8 mouse cellular contexts compared by ENCODE assay signal in genomic region chr14:79394564-79394963, GRCm38 (mm10). TPM values are rescaled to one million over a fixed set of nuclear protein-coding genes. Genes with fewer than 3 reads are reported as not detected.
DNase-seq lines count a peak whose midpoint lies in the region; ATAC-seq and TF ChIP-seq lines count a peak whose summit lies in the region.

No protein-coding gene starts in this region.

- no peak overlapping the region for H3K4me2 ChIP-seq in heart, embryonic 11.5 days
- no peak overlapping the region for H3K4me2 ChIP-seq in hindbrain, postnatal 0 days (ENCODE audit: low read depth, low read length)
- H3K4me2 ChIP-seq in midbrain, postnatal 0 days (ENCODE audit: low read depth, low read length, poor library complexity, severe bottlenecking) = no peak overlapping the region

- no peak for ATAC-seq in heart, embryonic 11.5 days (replicated peaks; ENCODE audit: insufficient number of reproducible peaks, low FRiP score, low TSS enrichment)
- no peak for ATAC-seq in hindbrain, postnatal 0 days
- ATAC-seq in midbrain, postnatal 0 days (ENCODE audit: low FRiP score) = no peak

- peak; percentile 68 for TF ChIP-seq CTCF in hindbrain, postnatal 0 days (IDR thresholded peaks at IDR 0.05; ENCODE audit: low read depth)
- TF ChIP-seq CTCF in midbrain, postnatal 0 days (IDR thresholded peaks at IDR 0.05) = peak; percentile 71

- no peak overlapping the region for H3K27ac ChIP-seq in heart, embryonic 11.5 days (ENCODE audit: low read depth, low read length)
- H3K27ac ChIP-seq in hindbrain, postnatal 0 days = no peak overlapping the region
- no peak overlapping the region for H3K27ac ChIP-seq in midbrain, postnatal 0 days (ENCODE audit: low read depth, low read length)

- H3K9ac ChIP-seq in heart, embryonic 11.5 days (ENCODE audit: low read depth, low read length) = no peak overlapping the region
- no peak overlapping the region for H3K9ac ChIP-seq in hindbrain, postnatal 0 days (replicated peaks; ENCODE audit: low read length)
- no peak overlapping the region for H3K9ac ChIP-seq in midbrain, postnatal 0 days (replicated peaks; ENCODE audit: low read length, poor library complexity, severe bottlenecking)

- no peak overlapping the region for H3K4me3 ChIP-seq in heart, embryonic 11.5 days (ENCODE audit: low read depth, low read length)
- H3K4me3 ChIP-seq in hindbrain, postnatal 0 days (ENCODE audit: low read length) = no peak overlapping the region
- H3K4me3 ChIP-seq in midbrain, postnatal 0 days (ENCODE audit: low read depth, low read length) = no peak overlapping the region

- peak; percentile 29 to 48 for DNase-seq in heart, adult 18-20 months
- DNase-seq in CD4-positive helper T cell, adult 2 months (ENCODE audit: low read depth, low spot score) = peak; percentile 84
- DNase-seq in adrenal gland, postnatal 25 days = peak; percentile 7
- DNase-seq in hindbrain, postnatal 0 days (ENCODE audit: low spot score) = peak; percentile 25
- DNase-seq in midbrain, postnatal 0 days (ENCODE audit: low spot score) = peak; percentile 28
- no peak for DNase-seq in layer of hippocampus, adult 11-12 months (ENCODE audit: low spot score)
- no peak for DNase-seq in right cerebral cortex, postnatal 14 days

- no peaks in the 10 kb centered on the region for H3K4me1 ChIP-seq in heart, embryonic 11.5 days (ENCODE audit: control insufficient read depth, insufficient read depth, low read length)
- H3K4me1 ChIP-seq in hindbrain, postnatal 0 days (ENCODE audit: insufficient read depth, low read length) = no peaks in the 10 kb centered on the region
- H3K4me1 ChIP-seq in midbrain, postnatal 0 days (ENCODE audit: insufficient read depth, low read length) = 0 out of 2 replicates have a peak, but pooled peaks cover 1% of the 10 kb centered on the region

- no peaks in the 10 kb centered on the region for H3K36me3 ChIP-seq in heart, embryonic 11.5 days (ENCODE audit: control insufficient read depth, insufficient read depth, low read length)
- no peaks in the 10 kb centered on the region for H3K36me3 ChIP-seq in hindbrain, postnatal 0 days (ENCODE audit: insufficient read depth, low read length)
- H3K36me3 ChIP-seq in midbrain, postnatal 0 days (ENCODE audit: insufficient read depth, low read length) = no peaks in the 10 kb centered on the region

- H3K27me3 ChIP-seq in heart, embryonic 11.5 days (ENCODE audit: control insufficient read depth, insufficient read depth, low read length) = no peaks in the 10 kb centered on the region
- H3K27me3 ChIP-seq in hindbrain, postnatal 0 days (ENCODE audit: insufficient read depth, low read length) = no peaks in the 10 kb centered on the region
- no peaks in the 10 kb centered on the region for H3K27me3 ChIP-seq in midbrain, postnatal 0 days (ENCODE audit: insufficient read depth, low read length)

- H3K9me3 ChIP-seq in heart, embryonic 11.5 days (replicated peaks; ENCODE audit: control insufficient read depth, low read length) = no peaks in the 10 kb centered on the region
- H3K9me3 ChIP-seq in hindbrain, postnatal 0 days (ENCODE audit: low read length) = no peaks in the 10 kb centered on the region
- H3K9me3 ChIP-seq in midbrain, postnatal 0 days (ENCODE audit: low read length) = no peaks in the 10 kb centered on the region

RNA-seq across cellular contexts. Expression of gene Mtrf1, which starts 3.0 kb away (rescaled TPM):
- total RNA-seq in heart, adult 18-20 months (2021) = 1 to 10 TPM; 8.3 to 8.6 TPM
- 9.7 and 13.2 TPM in 2 replicates for polyA plus RNA-seq in heart, embryonic 11.5 days (2014; fragmentation: Nextera tagmentation; extraction: Ambion mirVana)
- total RNA-seq in adrenal gland, postnatal 25 days (2021) = 5.6 and 10.0 TPM in 2 replicates
- 4.1 and 6.6 TPM in 2 replicates for total RNA-seq in hindbrain, postnatal 0 days (2014; rRNA removed)
- polyA plus RNA-seq in hindbrain, postnatal 0 days (2015; fragmentation: Nextera tagmentation; extraction: Ambion mirVana) = 9.5 and 12.1 TPM in 2 replicates
- 2.8 and 5.8 TPM in 2 replicates for total RNA-seq in midbrain, postnatal 0 days (2014; rRNA removed)
- polyA plus RNA-seq in midbrain, postnatal 0 days (2015; fragmentation: Nextera tagmentation; extraction: Ambion mirVana) = 9.7 and 10.5 TPM in 2 replicates

RNA-seq across cellular contexts. Expression of gene Naa16, which starts 4.0 kb away (rescaled TPM):
- total RNA-seq in heart, adult 18-20 months (2021) = 10 to 100 TPM; 10.7 to 11.4 TPM
- polyA plus RNA-seq in heart, embryonic 11.5 days (2014; fragmentation: Nextera tagmentation; extraction: Ambion mirVana) = 22.7 and 27.8 TPM in 2 replicates
- total RNA-seq in adrenal gland, postnatal 25 days (2021) = 23.0 and 30.2 TPM in 2 replicates
- total RNA-seq in hindbrain, postnatal 0 days (2014; rRNA removed) = 2.4 and 5.5 TPM in 2 replicates
- polyA plus RNA-seq in hindbrain, postnatal 0 days (2015; fragmentation: Nextera tagmentation; extraction: Ambion mirVana) = 14.4 and 15.0 TPM in 2 replicates
- 5.9 and 7.8 TPM in 2 replicates for total RNA-seq in midbrain, postnatal 0 days (2014; rRNA removed)
- polyA plus RNA-seq in midbrain, postnatal 0 days (2015; fragmentation: Nextera tagmentation; extraction: Ambion mirVana) = 9.9 and 12.1 TPM in 2 replicates

RNA-seq across cellular contexts. Expression of gene Kbtbd7, which starts 31.7 kb away (rescaled TPM):
- 1 to 10 TPM; 8.9 to 9.1 TPM for total RNA-seq in heart, adult 18-20 months (2021)
- 9.1 and 11.1 TPM in 2 replicates for polyA plus RNA-seq in heart, embryonic 11.5 days (2014; fragmentation: Nextera tagmentation; extraction: Ambion mirVana)
- total RNA-seq in adrenal gland, postnatal 25 days (2021) = 10.0 and 10.8 TPM in 2 replicates
- total RNA-seq in hindbrain, postnatal 0 days (2014; rRNA removed) = 27.0 and 27.8 TPM in 2 replicates
- polyA plus RNA-seq in hindbrain, postnatal 0 days (2015; fragmentation: Nextera tagmentation; extraction: Ambion mirVana) = 10.2 and 10.7 TPM in 2 replicates
- 36.5 and 39.8 TPM in 2 replicates for total RNA-seq in midbrain, postnatal 0 days (2014; rRNA removed)
- polyA plus RNA-seq in midbrain, postnatal 0 days (2015; fragmentation: Nextera tagmentation; extraction: Ambion mirVana) = 11.3 TPM in 2 replicates

RNA-seq across cellular contexts. Expression of gene Kbtbd6, which starts 57.1 kb away (rescaled TPM):
- under 1 TPM; 0.12 to 0.39 TPM for total RNA-seq in heart, adult 18-20 months (2021)
- polyA plus RNA-seq in heart, embryonic 11.5 days (2014; fragmentation: Nextera tagmentation; extraction: Ambion mirVana) = 2.5 and 3.2 TPM in 2 replicates
- total RNA-seq in adrenal gland, postnatal 25 days (2021) = 0.21 and 0.52 TPM in 2 replicates
- total RNA-seq in hindbrain, postnatal 0 days (2014; rRNA removed) = 2.5 and 2.9 TPM in 2 replicates
- polyA plus RNA-seq in hindbrain, postnatal 0 days (2015; fragmentation: Nextera tagmentation; extraction: Ambion mirVana) = 1.1 and 1.8 TPM in 2 replicates
- total RNA-seq in midbrain, postnatal 0 days (2014; rRNA removed) = 2.6 and 4.2 TPM in 2 replicates
- polyA plus RNA-seq in midbrain, postnatal 0 days (2015; fragmentation: Nextera tagmentation; extraction: Ambion mirVana) = 0.83 and 0.96 TPM in 2 replicates

Comparison
In these comparisons a context has a peak if more than half of its experiments do, and no peak if none do; other contexts are left out.
1. DNase-seq: peak in heart, adult 18-20 months (2 of 2), CD4-positive helper T cell, adult 2 months (single experiment), adrenal gland, postnatal 25 days (single experiment), hindbrain, postnatal 0 days (single experiment) and midbrain, postnatal 0 days (single experiment); none in layer of hippocampus, adult 11-12 months (single experiment) and right cerebral cortex, postnatal 14 days (single experiment).